Mouse (Mus musculus) ES-CJ7 (cell line): Measurements from ENCODE around the gene Chka.

Source experiments
- DNase-seq: peaks from one replicate; pipeline ENCODE4 v3.0.0; 2011; ENCODE audit warnings: low read depth, low spot score

Chka gene

GRCm38 (mm10) chr19:3889096-3889495 lies 37.5 kb downstream of the Chka start:
- no peak for DNase-seq

GRCm38 (mm10) chr19:3890181-3890580 lies 38.6 kb downstream of the Chka start:
- no peak for DNase-seq

GRCm38 (mm10) chr19:3893545-3894116 lies 42.1 kb downstream of the Chka start:
- DNase-seq, result no peak

DNA sequence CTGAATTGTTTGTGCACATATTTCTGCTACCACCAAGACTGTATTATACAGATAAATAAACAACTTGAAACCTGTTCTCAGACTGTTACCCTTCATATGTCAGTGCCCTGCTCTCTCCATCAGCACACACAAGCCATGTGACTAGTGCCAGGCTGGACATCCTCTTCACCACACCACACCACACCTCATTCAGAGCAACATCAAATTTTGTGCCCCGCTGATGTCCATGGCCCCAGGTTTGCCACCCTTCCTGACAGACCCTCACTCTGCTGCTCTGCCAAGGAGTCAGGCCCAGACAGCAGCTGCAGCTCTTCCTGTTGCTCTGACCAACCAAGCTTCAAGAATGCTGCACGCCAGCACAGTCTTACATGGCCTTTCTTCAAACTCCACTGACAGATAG lies 42.7 kb downstream of the Chka start:
- no peak for DNase-seq

DNA sequence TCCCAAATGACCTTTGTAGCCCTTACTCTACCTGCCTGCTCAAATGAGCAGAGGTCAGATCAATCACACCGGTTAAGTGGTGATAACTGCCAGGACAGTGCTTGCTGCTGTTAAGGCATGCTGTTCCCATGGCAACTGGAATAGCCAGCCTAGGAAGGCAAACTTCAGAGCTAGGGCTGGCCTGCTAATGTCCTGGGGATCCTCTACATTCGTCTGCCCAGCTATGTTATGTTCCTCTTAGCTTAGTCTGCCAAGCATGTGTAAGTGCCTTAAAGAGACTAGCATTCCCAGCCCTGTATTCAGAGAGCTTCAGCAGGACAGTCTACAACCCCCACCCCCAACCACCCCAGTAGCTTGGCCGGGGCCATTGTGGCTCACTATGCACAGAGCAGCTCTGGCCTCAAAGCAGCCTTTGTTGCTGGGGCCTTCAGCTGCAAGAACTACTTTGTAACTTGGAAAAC lies 43.6 kb downstream of the Chka start:
- DNase-seq, result no peak

GRCm38 (mm10) chr19:3896208-3896607 lies 44.6 kb downstream of the Chka start:
- DNase-seq, result no peak

DNA sequence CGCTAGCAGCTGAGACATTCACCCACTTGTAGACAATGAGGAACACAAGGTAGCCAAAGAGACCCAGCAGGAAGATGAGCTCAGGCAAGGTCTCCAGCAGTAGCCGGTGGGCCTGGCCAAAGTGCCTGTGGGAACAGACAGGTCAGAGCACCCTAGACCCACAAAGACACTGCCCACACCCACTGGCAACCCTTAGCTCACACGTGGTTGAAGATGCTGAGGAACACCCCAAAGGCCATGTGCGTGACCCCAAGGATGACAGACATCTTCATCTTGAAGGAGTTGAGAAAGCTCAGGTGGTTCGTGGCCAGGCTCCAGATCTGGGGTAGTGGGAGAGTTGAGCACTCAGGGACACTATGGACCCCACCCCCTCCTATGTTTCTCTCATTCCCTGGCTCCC lies 46.0 kb downstream of the Chka start:
- DNase-seq, result no peak

GRCm38 (mm10) chr19:3898952-3899351 lies 47.4 kb downstream of the Chka start:
- DNase-seq, result no peak

DNA sequence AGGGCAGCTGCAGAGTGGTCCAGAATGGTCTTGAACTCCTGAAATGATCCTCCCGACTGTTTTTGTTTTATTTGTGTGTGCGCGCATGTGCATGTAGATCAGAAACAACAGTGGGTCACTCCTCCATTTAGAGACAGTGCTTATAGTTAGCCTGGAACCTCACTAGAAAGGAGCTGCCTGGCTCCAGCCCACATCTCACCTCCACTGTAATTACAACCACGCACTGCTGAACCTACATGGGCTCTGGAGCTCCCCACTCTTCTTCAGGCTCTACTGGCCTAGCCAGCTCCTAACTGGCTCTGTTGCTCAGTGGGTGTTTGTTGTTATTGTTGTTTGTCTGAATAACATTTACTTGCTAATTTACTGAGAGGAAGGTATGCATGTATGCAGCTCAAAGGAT lies 48.0 kb downstream of the Chka start:
- no peak for DNase-seq

- no peak for DNase-seq
Observed at GRCm38 (mm10) chr19:3902966-3903365, 51.4 kb downstream of the Chka start.

GRCm38 (mm10) chr19:3903648-3904362 lies 52.2 kb downstream of the Chka start:
- DNase-seq, result peak; percentile 38

DNA sequence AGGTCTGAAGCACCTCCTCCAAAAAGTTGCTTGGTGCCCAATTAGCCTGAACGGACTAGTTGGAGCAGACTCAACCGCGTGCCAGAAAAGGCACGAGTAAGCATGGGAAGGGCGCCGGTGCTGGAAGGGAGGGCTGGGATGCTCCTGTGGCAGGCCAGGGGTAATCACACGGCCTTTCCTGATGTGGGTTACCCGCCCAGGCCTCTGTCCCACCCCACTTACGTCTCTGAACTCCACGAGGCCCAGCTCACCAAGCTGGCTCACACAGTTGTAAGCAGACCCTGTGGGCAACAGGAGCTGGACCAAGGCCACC lies 52.7 kb downstream of the Chka start:
- DNase-seq, result no peak

- no peak for DNase-seq
Observed at GRCm38 (mm10) chr19:3905261-3905969, 53.8 kb downstream of the Chka start.

- DNase-seq, result no peak
Observed at GRCm38 (mm10) chr19:3906326-3906725, 54.8 kb downstream of the Chka start.

- peak; percentile 31 for DNase-seq
Observed at GRCm38 (mm10) chr19:3906795-3907786, 55.5 kb downstream of the Chka start, which contains the start of gene Tcirg1. Gene Tcirg1, minus strand, starts transcription at chr19:3907133.

GRCm38 (mm10) chr19:3907876-3908660 lies 56.5 kb downstream of the Chka start:
- no peak for DNase-seq

GRCm38 (mm10) chr19:3910206-3910605 lies 58.6 kb downstream of the Chka start:
- no peak for DNase-seq

DNA sequence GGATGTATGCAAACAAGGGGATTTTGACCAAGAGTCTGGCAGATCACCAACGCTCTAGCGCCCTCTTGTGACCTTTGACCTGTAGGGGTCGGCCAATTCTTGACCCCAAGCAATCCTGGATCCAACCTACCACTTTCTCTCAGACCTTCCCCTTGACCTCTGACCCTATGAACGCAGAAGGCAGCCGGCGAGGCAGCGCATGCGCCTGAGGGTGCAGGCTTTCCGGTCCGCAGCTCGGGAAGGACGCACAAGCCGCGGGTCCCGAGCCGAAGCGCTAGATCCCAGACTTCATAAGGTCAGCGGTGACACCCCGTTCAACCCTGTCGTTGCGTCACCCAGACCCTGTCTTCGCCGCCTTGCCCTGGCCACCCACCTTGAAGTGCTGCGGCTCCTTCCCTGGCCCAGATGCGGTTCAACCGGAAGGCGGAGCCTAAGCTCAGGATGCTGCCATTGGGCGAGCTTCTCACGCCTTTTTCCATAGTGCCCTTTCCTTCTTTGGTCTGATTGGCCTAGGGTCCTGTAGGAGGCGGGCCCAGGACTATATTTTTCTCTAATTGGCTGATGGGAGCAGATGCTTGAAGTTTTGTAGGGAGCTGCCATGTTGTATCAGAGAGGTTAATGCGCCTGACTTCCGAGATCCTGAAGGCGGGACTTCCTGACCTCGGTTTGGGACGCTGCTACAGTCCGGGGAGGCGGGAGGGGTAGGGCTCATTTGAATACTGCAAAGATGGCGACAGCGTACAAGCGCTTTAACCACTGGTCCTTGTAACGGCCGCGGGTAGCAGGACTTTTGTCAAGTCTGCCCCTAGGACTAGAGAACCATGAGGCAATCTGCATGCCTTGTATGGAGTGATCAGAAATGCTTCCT lies 61.0 kb downstream of the Chka start, which contains the start of gene Ndufs8:
Gene Ndufs8 (minus strand): TSS at position 438 of the 868 bp plus-strand sequence.
- DNase-seq, result peak; percentile 99

- DNase-seq, result no peak
Observed at GRCm38 (mm10) chr19:3913692-3914091, 62.1 kb downstream of the Chka start.

DNA sequence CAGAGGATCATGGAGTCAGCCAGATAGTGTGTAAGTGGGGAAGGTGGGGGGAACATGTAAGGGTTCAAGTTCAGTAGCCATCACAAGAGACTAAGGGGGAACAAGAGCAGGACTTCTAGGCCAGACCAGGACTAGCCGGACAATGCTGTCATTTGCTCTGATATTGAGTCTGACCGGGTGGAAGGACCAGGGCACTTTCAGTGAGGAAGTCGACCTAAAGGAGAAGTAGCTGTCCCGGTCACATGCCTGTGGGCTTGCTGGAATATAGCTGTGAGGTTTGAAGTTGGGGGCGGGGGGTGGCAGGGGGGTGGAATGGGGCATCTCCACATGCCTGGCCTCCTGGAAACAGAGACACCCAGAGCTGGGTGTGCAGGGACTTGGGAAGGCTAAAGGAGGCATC lies 63.0 kb downstream of the Chka start:
- no peak for DNase-seq
